Mouse (Mus musculus) hindbrain, postnatal 0 days (tissue): ENCODE measurements around the gene Rnaseh2a. TPM values are rescaled to one million over a fixed set of nuclear protein-coding genes. Genes with fewer than 3 reads are reported as not detected.

Source experiments
- ATAC-seq: fragments of 200-750 bp; cut with Nextera tagmentation; 2 replicates; pipeline ENCODE4 v1.8.0; 2017; ENCODE audit warnings: mild to moderate bottlenecking, moderate TSS enrichment, moderate library complexity
- DNase-seq: peaks from one replicate; pipeline ENCODE4 v3.0.0-alpha.2; 2015; ENCODE audit warnings: low spot score
- H3K27ac ChIP-seq: fragments of 300-500 bp; sonication (generic); 2 replicates; pipeline ENCODE4 v1.5.1; 2014; ENCODE audit warnings: mild to moderate bottlenecking
- H3K27me3 ChIP-seq: fragments of 300-500 bp; sonication (generic); 2 replicates; pipeline ENCODE4 v1.6.1; 2014; ENCODE audit warnings: low read length, mixed read lengths; ENCODE audit not compliant: insufficient read depth
- H3K36me3 ChIP-seq: fragments of 300-500 bp; sonication (generic); 2 replicates; pipeline ENCODE4 v1.6.1; 2014; ENCODE audit warnings: low read length, mixed read lengths; ENCODE audit not compliant: insufficient read depth
- H3K4me1 ChIP-seq: fragments of 300-500 bp; sonication (generic); 2 replicates; pipeline ENCODE4 v1.6.1; 2014; ENCODE audit warnings: antibody characterized with exemption, low read length, mixed read lengths; ENCODE audit not compliant: insufficient read depth
- H3K4me2 ChIP-seq: fragments of 300-500 bp; sonication (generic); 2 replicates; pipeline ENCODE4 v1.6.1; 2014; ENCODE audit warnings: low read depth, mild to moderate bottlenecking, low read length, moderate library complexity, mixed read lengths
- H3K4me3 ChIP-seq: fragments of 300-500 bp; sonication (generic); 2 replicates; pipeline ENCODE4 v1.5.1; 2014; ENCODE audit warnings: low read length
- H3K9ac ChIP-seq: fragments of 300-500 bp; sonication (generic); replicated peaks from 2 replicates; pipeline ENCODE4 v1.6.1; 2014; ENCODE audit warnings: mild to moderate bottlenecking, low read length, moderate library complexity, mixed read lengths
- H3K9me3 ChIP-seq: fragments of 300-500 bp; sonication (generic); 2 replicates; pipeline ENCODE4 v1.6.1; 2016; ENCODE audit warnings: low read length, mixed read lengths
- CTCF ChIP-seq: IDR thresholded peaks from 2 replicates; pipeline ENCODE4 v1.5.1; 2016; ENCODE audit warnings: antibody characterized with exemption, control low read depth, low read depth
- WGBS: fragments of 180-500 bp; shearing (Covaris S2); extraction: QIAGEN DNeasy Blood & Tissue Kit; methylation state at CpG from one replicate; pipeline ENCODE4 v1.1.7; 2014; 5-methylcytosine and 5-hydroxymethylcytosine counted together
- polyA plus RNA-seq: library from polyadenylated mRNA; unstranded; fragments of >200 nt; fragmentation: Nextera tagmentation; extraction: Ambion mirVana; gene quantifications from 2 replicates; pipeline ENCODE4 v1.2.1, GENCODE M21; 2015
- total RNA-seq: library from RNA; depleted of rRNA; stranded (reverse); fragments of >200 nt; gene quantifications from 2 replicates; pipeline ENCODE4 v1.2.3, GENCODE M21; 2014

The Rnaseh2a gene
- total and polyA plus RNA-seq, 2 experiments from 2014 or later, result 45.9 to 59.0 TPM

DNA sequence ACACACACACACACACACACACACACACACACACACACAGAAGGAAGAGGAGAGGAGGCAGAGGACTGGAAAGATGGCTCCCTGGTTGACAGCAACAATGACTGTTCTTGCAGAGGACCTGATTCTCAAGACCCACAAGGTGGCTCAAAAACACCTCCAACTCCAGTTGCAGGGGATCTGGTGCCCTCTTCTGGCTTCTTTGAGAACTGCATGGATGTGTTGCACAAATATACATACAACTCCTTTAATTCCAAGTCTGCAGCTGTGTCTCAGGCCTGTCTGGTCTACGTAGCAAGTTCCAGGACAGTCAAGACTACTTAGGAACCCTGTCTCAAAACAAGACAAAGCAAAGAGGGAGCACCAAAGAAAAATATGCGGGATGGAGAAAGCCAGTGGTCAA is 12.8 kb downstream of the Rnaseh2a start:
- H3K4me2 ChIP-seq, result no peak overlapping the region
- ATAC-seq, result peak; percentile 34; the same call in 1 of the 2 replicates
- H3K27me3 ChIP-seq, result no peaks in the 10 kb centered on the region
- DNase-seq, result peak; percentile 90
- no peaks in the 10 kb centered on the region for H3K36me3 ChIP-seq
- H3K4me3 ChIP-seq, result no peak overlapping the region
- no peak overlapping the region for H3K9ac ChIP-seq
- no peaks in the 10 kb centered on the region for H3K9me3 ChIP-seq
- H3K4me1 ChIP-seq, result no peaks in the 10 kb centered on the region
- H3K27ac ChIP-seq, result no peak overlapping the region
- 45% methylated on average over 2 of the region's 2 CpGs for WGBS
- peak; percentile 94 for TF ChIP-seq CTCF

DNA sequence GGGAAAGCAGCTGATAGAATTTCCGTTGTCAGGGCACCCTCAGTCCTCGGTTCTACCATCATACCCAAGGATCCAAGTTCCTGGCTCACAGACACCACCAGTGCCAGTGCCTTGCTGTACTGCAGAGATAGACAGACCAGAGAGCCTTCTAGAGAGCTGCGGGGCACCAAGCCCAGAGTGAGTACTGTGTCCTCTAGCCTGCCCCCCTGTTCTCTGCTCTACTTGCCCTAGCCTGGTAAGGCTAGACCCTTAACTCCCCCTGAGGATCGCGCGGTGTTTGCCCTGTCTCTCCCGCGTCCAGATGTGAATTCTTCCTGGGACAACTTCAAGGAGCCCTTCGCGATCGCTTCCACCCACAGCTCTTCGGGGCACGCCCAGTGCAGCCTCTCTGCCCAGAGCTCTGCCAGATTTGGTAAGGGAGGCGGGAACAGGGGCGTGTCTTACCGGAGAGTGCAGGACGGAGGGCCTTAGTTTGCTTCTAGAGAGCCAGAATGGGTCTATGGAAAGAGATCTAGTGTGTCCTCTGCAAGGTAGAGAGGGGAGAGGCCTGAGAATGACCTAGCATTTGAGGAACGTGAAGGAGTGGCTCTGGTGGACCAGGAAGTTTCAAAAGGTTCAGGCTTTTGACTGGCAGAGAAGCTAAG is 16.8 kb downstream of the Rnaseh2a start:
- H3K27me3 ChIP-seq, result peaks cover 4% of the 10 kb centered on the region; the same call in 1 of the 2 replicates
- 9% methylated on average over 18 of the region's 18 CpGs for WGBS

DNA sequence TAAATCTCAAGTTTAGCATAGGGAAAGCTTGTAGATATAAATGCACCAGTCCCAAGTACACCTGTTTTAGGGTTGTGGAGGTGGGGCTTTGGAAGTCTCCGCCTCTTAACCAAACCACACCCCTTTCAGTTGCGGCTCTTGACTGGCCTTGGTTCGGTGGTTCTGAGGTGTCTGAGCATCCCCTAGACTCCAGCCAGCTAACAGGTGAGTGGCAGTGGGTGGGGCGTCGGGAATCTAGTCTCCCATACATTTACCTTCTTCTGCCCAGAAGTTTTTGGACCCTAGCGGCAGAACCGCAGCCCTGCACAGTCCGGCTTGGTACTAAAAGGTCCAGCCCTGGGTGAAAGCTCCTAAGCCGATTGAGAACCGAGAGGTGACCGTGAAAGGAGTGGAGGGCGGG is 19.8 kb downstream of the Rnaseh2a start:
- Histone ChIP-seq H3K9ac (no peak overlapping the region), H3K4me1 (peaks cover 3% of the 10 kb centered on the region; the same call in 1 of the 2 replicates), H3K27me3 (peaks cover 13% of the 10 kb centered on the region; the same call in 1 of the 2 replicates), H3K4me3 (no peak overlapping the region), H3K9me3 (no peaks in the 10 kb centered on the region), H3K4me2 (no peak overlapping the region), H3K27ac (no peak overlapping the region), H3K36me3 (no peaks in the 10 kb centered on the region)
- TF ChIP-seq CTCF, result no peak
- no peak for ATAC-seq
- DNase-seq, result no peak
- WGBS, result 18% methylated on average over 12 of the region's 12 CpGs

More for the DNA sequence above, 16.8 kb downstream of the Rnaseh2a start:
- Histone ChIP-seq H3K9ac (no peak overlapping the region), H3K4me1 (no peaks in the 10 kb centered on the region), H3K4me2 (no peak overlapping the region), H3K9me3 (no peaks in the 10 kb centered on the region), H3K36me3 (no peaks in the 10 kb centered on the region), H3K27ac (no peak overlapping the region), H3K4me3 (no peak overlapping the region)
- no peak for ATAC-seq
- DNase-seq, result no peak
- no peak for TF ChIP-seq CTCF

DNA sequence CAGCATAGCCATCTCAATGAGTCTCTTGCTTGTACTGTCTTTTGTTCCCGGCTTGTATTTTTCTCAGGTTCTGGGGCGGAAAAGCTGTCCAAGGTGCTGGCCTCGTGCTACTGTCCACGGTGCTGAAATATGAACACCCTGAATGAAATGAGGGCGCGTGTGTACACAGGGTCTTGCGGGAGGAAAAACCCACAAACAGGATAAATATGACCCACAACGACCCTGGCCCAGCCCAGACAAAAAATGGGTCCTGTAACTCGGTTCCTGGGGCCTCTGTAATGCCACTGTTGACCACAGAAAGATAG is 22.4 kb downstream of the Rnaseh2a start:
- 18% methylated on average over 9 of the region's 9 CpGs for WGBS
- ATAC-seq (no peak), DNase-seq (no peak)
- H3K9ac ChIP-seq, result no peak overlapping the region
- H3K4me3 ChIP-seq, result no peak overlapping the region
- H3K4me1 ChIP-seq, result peaks cover 8% of the 10 kb centered on the region; the same call in 1 of the 2 replicates
- no peak for TF ChIP-seq CTCF
- peaks cover 13% of the 10 kb centered on the region; the same call in 1 of the 2 replicates for H3K27me3 ChIP-seq
- no peaks in the 10 kb centered on the region for H3K36me3 ChIP-seq
- H3K4me2 ChIP-seq, result peak overlapping the region; percentile 72; the same call in 1 of the 2 replicates
- H3K9me3 ChIP-seq, result no peaks in the 10 kb centered on the region
- H3K27ac ChIP-seq, result no peak overlapping the region

- H3K9ac ChIP-seq, result peak within 1 kb of the TSS; percentile 80
- H3K4me1 ChIP-seq, result peaks cover 8% of the 10 kb centered on the region; the same call in 1 of the 2 replicates
- DNase-seq (peak; percentile 61), ATAC-seq (peak; percentile 30)
- peak within 1 kb of the TSS; percentile 66 for H3K4me3 ChIP-seq
- H3K27me3 ChIP-seq, result peaks cover 13% of the 10 kb centered on the region; the same call in 1 of the 2 replicates
- TF ChIP-seq CTCF, result peak; percentile 65
- H3K9me3 ChIP-seq, result no peaks in the 10 kb centered on the region
- peak within 1 kb of the TSS; percentile 81 for H3K27ac ChIP-seq
- WGBS, result 4% methylated on average over 17 of the region's 17 CpGs
- no peaks in the 10 kb centered on the region for H3K36me3 ChIP-seq
- peak within 1 kb of the TSS; percentile 72 for H3K4me2 ChIP-seq
Observed at GRCm38 (mm10) chr8:84946528-84947240, 22.9 kb downstream of the Rnaseh2a start, which contains the start of gene Rtbdn. TSS of gene Rtbdn (plus strand) at chr8:84946991.

DNA sequence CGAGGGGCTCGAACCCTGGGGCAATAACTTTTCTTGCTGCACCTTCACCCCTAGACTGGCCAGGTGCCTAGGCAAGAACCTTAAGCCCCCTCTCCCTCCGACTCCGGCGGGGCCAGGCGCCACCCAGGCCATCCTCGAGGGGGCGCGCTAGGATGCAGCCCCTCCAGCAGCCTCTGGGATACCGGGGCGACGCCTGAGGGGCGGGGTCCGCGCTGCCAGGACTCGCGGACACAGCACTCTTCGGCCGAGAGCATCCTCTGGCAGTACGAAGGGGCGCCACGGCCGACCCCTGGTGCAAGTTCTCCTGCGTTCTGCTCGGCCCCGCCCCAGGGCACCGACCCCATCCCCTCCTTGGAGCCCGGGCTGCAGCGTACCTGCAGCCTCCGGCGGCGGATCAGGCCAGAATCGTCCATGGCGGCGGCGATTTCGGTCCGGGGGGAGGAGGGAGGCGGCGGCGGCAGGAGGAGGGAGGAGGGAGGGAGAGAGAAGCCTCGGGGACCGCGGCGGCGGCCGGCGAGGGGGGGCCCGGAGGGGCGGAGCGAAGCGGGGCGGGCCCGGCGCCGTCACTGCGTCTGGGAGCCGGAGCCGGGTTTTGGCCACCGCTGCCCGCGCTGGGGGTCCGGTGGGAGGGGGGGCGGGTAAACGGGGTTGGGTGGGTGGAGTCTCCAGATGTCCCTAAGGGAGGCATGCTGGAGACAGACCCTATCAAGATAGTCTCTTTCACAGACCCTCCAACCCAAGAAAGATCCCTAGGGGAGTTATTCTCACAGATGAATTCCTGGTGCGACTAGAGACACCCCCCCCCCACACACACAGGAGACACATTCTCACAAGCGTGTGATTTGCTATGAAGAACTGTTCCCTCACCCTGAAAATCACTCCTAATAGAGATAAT is 23.7 kb downstream of the Rnaseh2a start:
- no peaks in the 10 kb centered on the region for H3K36me3 ChIP-seq
- H3K9me3 ChIP-seq, result no peaks in the 10 kb centered on the region
- peak; percentile 65 for TF ChIP-seq CTCF
- ATAC-seq (peak; percentile 77), DNase-seq (peak; percentile 73)
- 0% methylated on average over 52 of the region's 67 CpGs for WGBS
- H3K4me3 ChIP-seq, result peak overlapping the region; percentile 66
- peak overlapping the region; percentile 72 for H3K4me2 ChIP-seq
- peak overlapping the region; percentile 81 for H3K27ac ChIP-seq
- peaks cover 8% of the 10 kb centered on the region; the same call in 1 of the 2 replicates for H3K4me1 ChIP-seq
- H3K9ac ChIP-seq, result peak overlapping the region; percentile 80
- peaks cover 13% of the 10 kb centered on the region; the same call in 1 of the 2 replicates for H3K27me3 ChIP-seq
